24 mouse cellular contexts compared by ENCODE assay signal in genomic region chr19:24211168-24211567, GRCm38 (mm10). TPM values are rescaled to one million over a fixed set of nuclear protein-coding genes. Genes with fewer than 3 reads are reported as not detected.
DNase-seq lines count a peak whose midpoint lies in the region.
"Had no signal": no experiment of that assay in that cellular context is flagged by ENCODE, and none has a peak within 500 bp of the region (broad histone marks: within the 10 kb centered on the region; RNA-seq: fewer than 3 reads in every experiment).

No protein-coding gene starts in this region.

- H3K27ac ChIP-seq in heart, embryonic 10.5 days, result peak overlapping the region; percentile 9; the same call in 1 of the 2 replicates
- H3K27ac ChIP-seq: embryonic facial prominence, embryonic 10.5 days; forebrain, embryonic 15.5 days; kidney, embryonic 15.5 days; left cerebral cortex, adult 2 months; limb, embryonic 15.5 days; neural tube, embryonic 12.5 days had no signal

- no peaks in the 10 kb centered on the region for H3K27me3 ChIP-seq in heart, embryonic 10.5 days (ENCODE audit: insufficient read depth, poor library complexity, severe bottlenecking)
- H3K27me3 ChIP-seq: forebrain, embryonic 15.5 days; kidney, embryonic 15.5 days; limb, embryonic 15.5 days; neural tube, embryonic 12.5 days had no signal

- H3K36me3 ChIP-seq in heart, embryonic 10.5 days, result no peaks in the 10 kb centered on the region
- H3K36me3 ChIP-seq: embryonic facial prominence, embryonic 10.5 days; forebrain, embryonic 15.5 days; kidney, embryonic 15.5 days; limb, embryonic 15.5 days; neural tube, embryonic 12.5 days had no signal

- intact Hi-C loops in heart, postnatal 25 days (cut with DNase I), result no loop called here

- 72% methylated on average over 10 of the region's 10 CpGs for WGBS in heart, embryonic 10.5 days

- H3K9me3 ChIP-seq in heart, embryonic 10.5 days, result peaks cover 3% of the 10 kb centered on the region; the same call in 1 of the 2 replicates
- H3K9me3 ChIP-seq: embryonic facial prominence, embryonic 10.5 days; forebrain, embryonic 15.5 days; limb, embryonic 15.5 days; neural tube, embryonic 12.5 days had no signal

- H3K4me3 ChIP-seq in heart, embryonic 10.5 days, result no peak overlapping the region
- H3K4me3 ChIP-seq: embryonic facial prominence, embryonic 10.5 days; forebrain, embryonic 15.5 days; kidney, embryonic 15.5 days; left cerebral cortex, adult 2 months; limb, embryonic 15.5 days; megakaryocyte, embryonic 14.5 days; neural tube, embryonic 12.5 days had no signal

- H3K4me1 ChIP-seq in heart, embryonic 10.5 days, result peaks cover 38% of the 10 kb centered on the region
- H3K4me1 ChIP-seq: forebrain, embryonic 15.5 days; limb, embryonic 15.5 days; megakaryocyte, embryonic 14.5 days had no signal

- DNase-seq in heart, embryonic 10.5 days (ENCODE audit: low spot score), result no peak
- DNase-seq in heart, postnatal 25 days (ENCODE audit: low spot score), result no peak
- DNase-seq in lung, adult 18-20 months, result peak; percentile 8 to 29
- no peak for DNase-seq in lung, postnatal 25 days (ENCODE audit: low spot score)
- DNase-seq in 3T3-L1 (ENCODE audit: low read depth, low spot score), result peak; percentile 17
- DNase-seq in lung, postnatal 36 days, result peak; percentile 18
- DNase-seq in left cerebral cortex, adult 9 months (ENCODE audit: low spot score in 2 of 2), result no peak
- DNase-seq: adrenal gland, adult 2 months; cerebellum, adult 11-12 months; cerebellum, postnatal 10 days; kidney, postnatal 4 days; layer of hippocampus, adult 9-11 months; left cerebral cortex, postnatal 4 days; midbrain, embryonic 14.5 days; right cerebral cortex, postnatal 14 days; spleen, adult 18-20 months; thymus, postnatal 14 days had no signal

RNA-seq across cellular contexts. Expression of gene Tjp2, which starts 13.7 kb away (rescaled TPM):
- polyA plus RNA-seq in heart, embryonic 10.5 days (2016; fragmentation: Nextera tagmentation; extraction: Ambion mirVana), result 31.2 and 33.9 TPM in 2 replicates
- total RNA-seq in heart, postnatal 25 days (2021), result 10 to 100 TPM; 19.7 to 22.1 TPM

Comparison
In these comparisons a context has a peak if more than half of its experiments do, and no peak if none do; other contexts are left out.
1. DNase-seq: peak in lung, adult 18-20 months (2 of 2), 3T3-L1 (single experiment) and lung, postnatal 36 days (single experiment); none in heart, embryonic 10.5 days (single experiment), heart, postnatal 25 days (single experiment), lung, postnatal 25 days (single experiment) and left cerebral cortex, adult 9 months (0 of 2).